Mouse (Mus musculus): Measurements from ENCODE around the gene Gm10134. TPM values are rescaled to one million over a fixed set of nuclear protein-coding genes. Genes with fewer than 3 reads are reported as not detected.

Gm10134 gene
- total and polyA plus RNA-seq, 2 experiments = not detected

DNA sequence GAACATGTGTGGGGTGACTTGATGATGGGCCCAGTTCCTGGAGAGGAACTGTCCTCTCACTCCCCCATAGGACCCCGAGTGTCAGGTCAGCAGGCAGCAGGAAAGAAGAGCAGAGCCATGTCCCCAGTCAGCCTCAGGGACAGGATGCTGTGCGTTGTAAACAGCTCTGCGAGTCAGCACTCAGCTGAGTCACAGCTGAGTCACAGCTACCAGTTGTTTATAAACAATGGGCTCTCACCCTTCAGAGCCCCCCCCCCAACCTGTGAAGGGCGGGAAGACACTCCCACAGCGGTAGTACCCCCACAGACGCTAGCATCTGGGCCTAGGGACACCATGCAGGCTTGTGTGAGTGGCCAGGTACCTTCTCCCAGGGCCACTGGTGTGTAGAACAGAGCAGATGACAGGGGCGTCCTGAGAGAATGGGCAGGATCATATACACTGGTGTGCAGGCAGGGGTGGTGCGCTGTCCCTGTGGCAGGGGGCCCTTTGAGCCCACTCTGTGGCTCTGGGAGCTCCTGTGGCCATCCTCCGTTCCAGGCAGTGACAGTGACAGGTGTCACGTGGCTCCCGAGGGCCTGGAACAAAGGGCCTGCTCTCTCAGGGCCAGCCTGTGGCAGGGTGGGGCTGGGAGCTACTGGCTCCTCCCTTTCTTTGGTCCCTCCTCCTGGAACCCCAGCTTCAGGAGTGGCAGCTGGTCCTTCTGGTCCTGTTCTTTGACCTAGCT is 19.5 kb downstream of the Gm10134 start:
- Histone ChIP-seq H3K4me1 (ENCODE audit: control insufficient read depth, insufficient read depth, low read length) (no peaks in the 10 kb centered on the region; the same call in 1 of the 2 replicates), H3K36me3 (ENCODE audit: control insufficient read depth, insufficient read depth, low read length) (no peaks in the 10 kb centered on the region), H3K27ac (replicated peaks; ENCODE audit: insufficient read depth, low read depth, low read length) (peak overlapping the region; percentile 78), H3K9ac (ENCODE audit: low read depth, low read length) (peak overlapping the region; percentile 29; the same call in 1 of the 2 replicates), H3K79me2 (ENCODE audit: control insufficient read depth, insufficient read depth, low read length) (no peaks in the 10 kb centered on the region), H3K27me3 (ENCODE audit: control insufficient read depth, insufficient read depth, low read length) (no peaks in the 10 kb centered on the region), H3K4me3 (ENCODE audit: insufficient read depth, low read depth, low read length) (no peak overlapping the region)
- peak; percentile 27 for DNase-seq (ENCODE audit: extremely low read depth, low read depth, low spot score)
- WGBS = 60% methylated on average over 11 of the region's 11 CpGs
- TF ChIP-seq CTCF (IDR thresholded peaks at IDR 0.05; ENCODE audit: low read depth, low read length) (no peak), POLR2A (IDR thresholded peaks at IDR 0.05; ENCODE audit: extremely low read depth, insufficient read depth, low read length) (no peak)

DNA sequence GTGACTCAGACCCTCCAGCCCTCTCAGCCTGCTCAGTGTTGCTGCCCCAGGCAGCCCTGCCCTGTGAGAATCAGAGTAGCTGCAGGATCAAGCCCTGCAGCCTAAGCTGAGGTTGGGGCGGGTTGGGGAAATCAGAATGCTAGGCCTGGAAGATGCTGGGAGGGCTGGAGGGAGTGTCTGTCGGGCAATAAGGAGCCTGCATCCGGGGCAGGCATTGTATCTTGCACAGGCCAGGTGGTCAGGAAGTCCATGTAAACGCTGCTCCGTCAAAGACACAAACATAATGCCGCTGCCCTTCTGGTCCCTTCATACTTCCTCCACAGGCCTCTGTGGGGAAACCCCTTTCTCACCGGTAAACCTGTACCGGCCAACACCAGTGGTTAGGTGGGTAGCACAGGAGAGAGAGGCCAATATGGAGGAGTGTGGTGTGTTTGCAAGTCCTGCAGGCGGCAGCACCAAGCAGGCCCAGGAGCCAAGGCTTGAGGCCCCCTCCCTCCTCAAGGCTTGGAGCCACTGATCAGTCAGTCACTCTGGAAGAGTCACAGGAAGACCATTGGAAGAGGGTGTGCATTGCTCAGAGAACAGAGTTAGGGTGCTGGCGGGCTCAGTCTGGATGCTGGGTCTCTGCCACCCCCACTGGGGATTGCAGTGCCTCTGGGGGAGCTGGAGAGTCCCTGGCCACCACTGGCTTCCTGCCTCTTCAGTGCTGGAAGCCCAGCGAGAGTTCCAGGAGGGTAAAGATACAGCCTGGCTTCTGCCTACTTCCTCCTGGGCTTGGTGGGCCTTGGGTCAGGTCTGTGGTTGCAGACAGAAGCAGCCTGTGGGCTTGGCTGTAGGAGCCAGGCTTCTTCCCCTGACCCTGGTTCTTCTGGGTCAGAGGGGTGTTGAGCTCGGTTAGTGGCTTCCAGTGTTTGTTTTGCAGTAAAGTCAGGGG is 20.3 kb downstream of the Gm10134 start:
- DNase-seq (ENCODE audit: extremely low read depth, low read depth, low spot score) = no peak
- no peaks in the 10 kb centered on the region for H3K36me3 ChIP-seq (ENCODE audit: control insufficient read depth, insufficient read depth, low read length)
- H3K27ac ChIP-seq (replicated peaks; ENCODE audit: insufficient read depth, low read depth, low read length) = peak overlapping the region; percentile 78
- H3K79me2 ChIP-seq (ENCODE audit: control insufficient read depth, insufficient read depth, low read length) = no peaks in the 10 kb centered on the region
- no peak overlapping the region for H3K9ac ChIP-seq (ENCODE audit: low read depth, low read length)
- 66% methylated on average over 12 of the region's 12 CpGs for WGBS
- TF ChIP-seq POLR2A (IDR thresholded peaks at IDR 0.05; ENCODE audit: extremely low read depth, insufficient read depth, low read length) (no peak), CTCF (IDR thresholded peaks at IDR 0.05; ENCODE audit: low read depth, low read length) (peak; percentile 24; the same call in 1 of the 2 replicates)
- no peak overlapping the region for H3K4me3 ChIP-seq (ENCODE audit: insufficient read depth, low read depth, low read length)
- no peaks in the 10 kb centered on the region; the same call in 1 of the 2 replicates for H3K4me1 ChIP-seq (ENCODE audit: control insufficient read depth, insufficient read depth, low read length)
- H3K27me3 ChIP-seq (ENCODE audit: control insufficient read depth, insufficient read depth, low read length) = no peaks in the 10 kb centered on the region

DNA sequence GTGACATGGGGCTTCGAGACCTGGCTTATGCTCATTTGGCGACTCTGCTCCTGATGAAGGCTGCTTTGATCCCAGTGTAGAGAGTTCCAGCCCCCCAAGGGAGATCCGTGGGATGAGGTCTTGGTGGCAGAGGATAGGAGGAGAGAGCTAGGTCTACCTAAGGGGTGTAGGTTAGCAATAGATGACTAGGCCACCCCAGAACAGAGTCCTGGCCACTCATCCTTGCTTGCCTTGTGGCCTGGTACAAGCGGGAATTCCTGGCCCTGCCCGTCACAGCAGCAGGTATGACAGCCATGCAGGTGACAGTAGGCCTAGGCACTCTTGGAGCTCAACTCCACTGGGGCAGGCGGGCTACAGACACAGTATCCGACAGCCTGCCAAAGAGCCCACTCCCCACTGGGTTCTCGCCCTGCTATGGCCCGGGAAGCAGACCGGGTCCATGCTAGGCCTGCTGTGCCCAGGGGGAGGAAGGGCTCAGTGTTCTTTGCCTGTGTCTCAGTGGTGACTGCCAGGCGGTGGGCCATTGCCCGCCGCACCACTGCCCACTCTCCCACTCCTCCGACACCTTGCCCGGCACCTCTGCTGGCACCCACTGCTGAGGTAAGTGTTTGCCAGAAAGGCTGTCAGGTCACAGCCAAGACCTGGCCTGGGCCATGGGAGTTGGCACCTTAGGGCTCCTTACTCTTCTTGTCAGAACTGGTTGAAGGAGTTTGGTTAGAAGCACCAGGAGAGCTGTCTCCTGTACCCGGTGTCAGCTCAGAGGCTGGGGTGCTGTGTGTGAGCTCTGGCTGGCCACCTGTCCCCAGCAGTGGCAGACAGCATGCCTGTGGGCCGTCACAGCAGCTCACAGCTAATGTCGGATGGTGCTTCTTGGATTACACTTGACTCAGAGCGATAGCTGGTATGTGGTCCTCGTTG is 21.8 kb downstream of the Gm10134 start:
- Histone ChIP-seq H3K9ac (ENCODE audit: low read depth, low read length) (no peak overlapping the region), H3K79me2 (ENCODE audit: control insufficient read depth, insufficient read depth, low read length) (no peaks in the 10 kb centered on the region), H3K27ac (replicated peaks; ENCODE audit: insufficient read depth, low read depth, low read length) (no peak overlapping the region), H3K27me3 (ENCODE audit: control insufficient read depth, insufficient read depth, low read length) (no peaks in the 10 kb centered on the region), H3K36me3 (ENCODE audit: control insufficient read depth, insufficient read depth, low read length) (no peaks in the 10 kb centered on the region), H3K4me3 (ENCODE audit: insufficient read depth, low read depth, low read length) (no peak overlapping the region), H3K4me1 (ENCODE audit: control insufficient read depth, insufficient read depth, low read length) (no peaks in the 10 kb centered on the region; the same call in 1 of the 2 replicates)
- TF ChIP-seq CTCF (IDR thresholded peaks at IDR 0.05; ENCODE audit: low read depth, low read length) = no peak
- no peak for TF ChIP-seq POLR2A (IDR thresholded peaks at IDR 0.05; ENCODE audit: extremely low read depth, insufficient read depth, low read length)
- 93% methylated on average over 20 of the region's 20 CpGs for WGBS
- DNase-seq (ENCODE audit: extremely low read depth, low read depth, low spot score) = no peak

DNA sequence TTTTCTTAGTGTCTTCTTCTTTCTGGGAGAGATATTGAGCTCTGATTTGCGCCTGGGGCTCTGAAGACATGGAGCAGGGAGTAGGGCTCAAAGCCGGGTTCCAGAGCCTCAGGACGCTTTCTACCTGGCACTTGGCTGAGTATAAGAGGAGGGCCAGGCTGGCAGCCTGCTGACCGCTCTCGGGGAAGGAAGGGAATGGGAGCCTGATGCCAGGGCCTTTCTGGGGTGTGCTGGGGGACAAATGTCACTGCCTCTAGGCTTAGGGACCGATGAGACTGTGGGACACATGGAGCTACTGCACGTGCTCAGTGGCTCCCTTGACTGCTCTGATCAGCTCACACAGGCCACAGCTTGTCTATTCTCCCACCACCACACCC is 22.4 kb downstream of the Gm10134 start:
- TF ChIP-seq CTCF (IDR thresholded peaks at IDR 0.05; ENCODE audit: low read depth, low read length) (no peak), POLR2A (IDR thresholded peaks at IDR 0.05; ENCODE audit: extremely low read depth, insufficient read depth, low read length) (no peak)
- H3K4me3 ChIP-seq (ENCODE audit: insufficient read depth, low read depth, low read length) = no peak overlapping the region
- H3K27ac ChIP-seq (replicated peaks; ENCODE audit: insufficient read depth, low read depth, low read length) = no peak overlapping the region
- H3K36me3 ChIP-seq (ENCODE audit: control insufficient read depth, insufficient read depth, low read length) = no peaks in the 10 kb centered on the region
- H3K27me3 ChIP-seq (ENCODE audit: control insufficient read depth, insufficient read depth, low read length) = no peaks in the 10 kb centered on the region
- no peaks in the 10 kb centered on the region for H3K79me2 ChIP-seq (ENCODE audit: control insufficient read depth, insufficient read depth, low read length)
- H3K4me1 ChIP-seq (ENCODE audit: control insufficient read depth, insufficient read depth, low read length) = peaks cover 2% of the 10 kb centered on the region; the same call in 1 of the 2 replicates
- H3K9ac ChIP-seq (ENCODE audit: low read depth, low read length) = no peak overlapping the region
- DNase-seq (ENCODE audit: extremely low read depth, low read depth, low spot score) = no peak
- WGBS = 94% methylated on average over 7 of the region's 7 CpGs

DNA sequence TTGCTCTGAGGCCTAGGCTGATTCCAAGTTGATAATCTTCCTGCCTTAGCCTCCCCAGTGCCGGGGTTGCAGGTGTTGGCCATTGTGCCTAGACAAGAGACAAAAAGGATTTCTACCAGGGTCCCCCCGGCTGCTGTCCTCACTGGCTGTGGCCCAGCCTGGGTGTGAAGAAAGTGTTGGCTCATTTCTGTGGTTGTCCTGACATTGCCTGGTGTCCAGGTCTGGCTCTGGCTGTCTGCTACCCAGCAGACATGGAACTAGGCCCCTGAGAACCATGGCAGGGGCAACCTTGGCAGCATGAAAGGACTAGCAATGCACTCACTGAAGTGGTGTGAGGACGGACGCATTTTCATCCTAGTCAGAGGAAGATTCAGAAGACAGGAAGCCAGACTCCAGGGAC is 24.0 kb downstream of the Gm10134 start:
- no peaks in the 10 kb centered on the region for H3K36me3 ChIP-seq (ENCODE audit: control insufficient read depth, insufficient read depth, low read length)
- H3K4me1 ChIP-seq (ENCODE audit: control insufficient read depth, insufficient read depth, low read length) = 0 out of 2 replicates have a peak, but pooled peaks cover 2% of the 10 kb centered on the region
- H3K79me2 ChIP-seq (ENCODE audit: control insufficient read depth, insufficient read depth, low read length) = no peaks in the 10 kb centered on the region
- no peak overlapping the region for H3K27ac ChIP-seq (replicated peaks; ENCODE audit: insufficient read depth, low read depth, low read length)
- H3K4me3 ChIP-seq (ENCODE audit: insufficient read depth, low read depth, low read length) = no peak overlapping the region
- H3K9ac ChIP-seq (ENCODE audit: low read depth, low read length) = no peak overlapping the region
- WGBS = 82% methylated on average over 4 of the region's 4 CpGs
- DNase-seq (ENCODE audit: extremely low read depth, low read depth, low spot score) = no peak
- TF ChIP-seq POLR2A (IDR thresholded peaks at IDR 0.05; ENCODE audit: extremely low read depth, insufficient read depth, low read length) (no peak), CTCF (IDR thresholded peaks at IDR 0.05; ENCODE audit: low read depth, low read length) (no peak)
- no peaks in the 10 kb centered on the region for H3K27me3 ChIP-seq (ENCODE audit: control insufficient read depth, insufficient read depth, low read length)
